Mouse (Mus musculus) mouse embryonic stem cell (cell line): ENCODE data around the gene Fxyd7.

Experiments
- in situ Hi-C, 2 experiments: fragments of 300-500 bp; cut with MboI; formaldehyde crosslinking; loops; 1 replicate in 1 of 2; 3 replicates in 1 of 2; pipeline ENCODE4 v1.14.3; 2019 to 2020; ENCODE audit warnings: low sequenced_read_pairs in 2 of 2, low pct_unique_long_range_greater_than_20kb in 1 of 2, mixed read lengths in 1 of 2; ENCODE audit not compliant: unreplicated experiment in 1 of 2

The Fxyd7 gene

GRCm38 (mm10) chr7:31055883-31056282 lies 4.6 kb upstream of the Fxyd7 start:
- in situ Hi-C loops: no loop called here

- in situ Hi-C loops: no loop called here
These were observed 4.1 kb upstream of the Fxyd7 start for GRCm38 (mm10) chr7:31055354-31055824.

GRCm38 (mm10) chr7:31054661-31055320 lies 3.5 kb upstream of the Fxyd7 start:
- in situ Hi-C loops: no loop called here

- in situ Hi-C loops: no loop called here
These were observed 2.7 kb upstream of the Fxyd7 start for GRCm38 (mm10) chr7:31053882-31054447.

- in situ Hi-C loops: no loop called here
These were observed 1.6 kb upstream of the Fxyd7 start for GRCm38 (mm10) chr7:31052636-31053434.

- in situ Hi-C loops: no loop called here
These were observed 976 bp upstream of the Fxyd7 start for GRCm38 (mm10) chr7:31052251-31052635.

- in situ Hi-C loops: no loop called here
These were observed 346 bp downstream of the Fxyd7 start for GRCm38 (mm10) chr7:31050921-31051320.

GRCm38 (mm10) chr7:31050487-31050886 lies 780 bp downstream of the Fxyd7 start:
- in situ Hi-C loops: no loop called here

GRCm38 (mm10) chr7:31049846-31050281 lies 1.4 kb downstream of the Fxyd7 start:
- in situ Hi-C loops: no loop called here

GRCm38 (mm10) chr7:31049135-31049845 lies 2.0 kb downstream of the Fxyd7 start:
- in situ Hi-C loops: no loop called here

GRCm38 (mm10) chr7:31042431-31042910 lies 8.8 kb downstream of the Fxyd7 start, which contains the start of gene Fxyd5:
Gene Fxyd5 (minus strand): TSS chr7:31042481.
- in situ Hi-C loops: loop anchor here in 1 of 2 experiments (5.0 kb wide), 1 partner anchor 35 kb away; no protein-coding TSS in a partner anchor

GRCm38 (mm10) chr7:31041662-31042315 lies 9.5 kb downstream of the Fxyd7 start:
- in situ Hi-C loops: loop anchor here in 1 of 2 experiments (5.0 kb wide), 1 partner anchor 34 kb away; no protein-coding TSS in a partner anchor

GRCm38 (mm10) chr7:31041023-31041407 lies 10.3 kb downstream of the Fxyd7 start:
- in situ Hi-C loops: loop anchor here in 1 of 2 experiments (5.0 kb wide), 1 partner anchor 34 kb away; no protein-coding TSS in a partner anchor

- in situ Hi-C loops: loop anchor here in 1 of 2 experiments (5.0 kb wide), 1 partner anchor 33 kb away; no protein-coding TSS in a partner anchor
These were observed 10.8 kb downstream of the Fxyd7 start for GRCm38 (mm10) chr7:31040281-31041022.

- in situ Hi-C loops: no loop called here
These were observed 12.3 kb downstream of the Fxyd7 start for GRCm38 (mm10) chr7:31039011-31039410.

GRCm38 (mm10) chr7:31037675-31038074 lies 13.6 kb downstream of the Fxyd7 start:
- in situ Hi-C loops: no loop called here

GRCm38 (mm10) chr7:31036917-31037316 lies 14.3 kb downstream of the Fxyd7 start:
- in situ Hi-C loops: no loop called here
